Mouse (Mus musculus) duodenum, adult 2 months (tissue): Measurements from ENCODE around the gene Vmn1r114. TPM values are rescaled to one million over a fixed set of nuclear protein-coding genes. Genes with fewer than 3 reads are reported as not detected.

Experiments used
- polyA plus RNA-seq: library from polyadenylated mRNA; depleted of rRNA; stranded (reverse); fragments of >200 nt; gene quantifications from 2 replicates; pipeline ENCODE4 v1.2.3, GENCODE M21; 2012; ENCODE audit warnings: low replicate concordance; rRNA removed

Gene Vmn1r114
- not detected in 2 replicates for polyA plus RNA-seq

GRCm38 (mm10) chr7:20812086-20812485 lies at the start of gene Vmn1r114:
Gene Vmn1r114, minus strand, starts transcription at chr7:20812186.

DNA sequence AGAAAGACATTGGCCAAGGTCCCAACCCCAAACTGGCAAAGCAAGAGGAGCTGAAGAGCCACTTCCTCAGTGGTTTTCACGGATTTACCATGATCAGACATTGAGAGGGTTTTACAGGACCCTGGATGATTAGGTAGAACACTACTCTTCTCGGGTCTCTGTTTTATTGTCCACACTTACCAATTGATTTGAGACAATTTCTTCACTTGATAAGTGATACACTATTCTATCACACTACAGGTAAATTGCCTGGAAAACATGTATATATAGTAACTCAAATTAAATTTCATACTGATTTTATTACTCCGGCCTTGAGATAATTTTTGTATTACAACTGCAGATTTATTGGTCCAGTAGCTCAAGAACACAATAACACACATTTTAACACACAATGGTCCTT lies 32.9 kb upstream of the Vmn1r114 start, which contains the start of gene Vmn1r115:
TSS of gene Vmn1r115 (minus strand) at position 101 of the 400 bp plus-strand sequence.

GRCm38 (mm10) chr7:20786985-20787384 lies 25.0 kb downstream of the Vmn1r114 start, which contains the start of gene Vmn1r113:
Gene Vmn1r113, plus strand, starts transcription at chr7:20787285.

DNA sequence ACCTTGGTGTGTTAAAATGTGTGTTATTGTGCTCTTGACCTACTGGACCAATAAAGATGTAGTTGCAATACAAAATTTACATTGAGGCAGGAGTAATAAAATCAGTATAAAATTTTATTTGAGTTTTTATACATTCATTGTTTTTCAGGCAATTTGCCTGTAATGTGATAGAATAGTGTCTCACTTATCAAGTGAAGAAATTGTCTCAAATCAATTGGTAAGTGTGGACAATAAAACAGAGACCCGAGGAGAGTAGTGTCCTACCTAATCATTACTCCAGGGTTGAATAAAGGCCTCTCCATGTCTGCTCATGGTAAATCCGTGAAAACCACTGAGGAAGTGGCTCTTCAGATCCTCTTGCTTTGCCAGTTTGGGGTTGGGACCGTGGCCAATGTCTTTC lies 41.1 kb downstream of the Vmn1r114 start, which contains the start of gene Vmn1r112:
TSS of gene Vmn1r112 (plus strand) at position 301 of the 400 bp plus-strand sequence.

Other genes starting within 250 kb of the Vmn1r114 start
- not detected in 2 replicates for gene Gm4141, start 235.9 kb downstream of the Vmn1r114 start, polyA plus RNA-seq
- not detected in 2 replicates for gene Gm4513, start 213.2 kb downstream of the Vmn1r114 start, polyA plus RNA-seq
- not detected in 2 replicates for gene Vmn1r107, start 143.3 kb downstream of the Vmn1r114 start, polyA plus RNA-seq
- not detected in 2 replicates for gene Vmn1r111, start 109.0 kb downstream of the Vmn1r114 start, polyA plus RNA-seq
- not detected in 2 replicates for gene Gm10668, start 81.6 kb downstream of the Vmn1r114 start, polyA plus RNA-seq
- not detected in 2 replicates for gene Vmn1r112, start 41.0 kb downstream of the Vmn1r114 start, polyA plus RNA-seq
- not detected in 2 replicates for gene Vmn1r113, start 24.9 kb downstream of the Vmn1r114 start, polyA plus RNA-seq
- gene Vmn1r115, start 32.8 kb upstream of the Vmn1r114 start, polyA plus RNA-seq, result not detected in 2 replicates
- gene Vmn1r116, start 60.1 kb upstream of the Vmn1r114 start, polyA plus RNA-seq, result not detected in 2 replicates
- not detected in 2 replicates for gene Vmn1r117, start 71.9 kb upstream of the Vmn1r114 start, polyA plus RNA-seq
- gene Vmn1r118, start 100.2 kb upstream of the Vmn1r114 start, polyA plus RNA-seq, result not detected in 2 replicates
- not detected in 2 replicates for gene Vmn1r119, start 200.3 kb upstream of the Vmn1r114 start, polyA plus RNA-seq
- gene Vmn1r120, start 241.6 kb upstream of the Vmn1r114 start, polyA plus RNA-seq, result not detected in 2 replicates